In genomic region chrX:112524755-112525154, GRCm38 (mm10) we compare ENCODE assay signal across 10 mouse cellular contexts. TPM values are rescaled to one million over a fixed set of nuclear protein-coding genes. Genes with fewer than 3 reads are reported as not detected.
DNase-seq lines count a peak whose midpoint lies in the region; ATAC-seq and TF ChIP-seq lines count a peak whose summit lies in the region.
"Had no signal": no experiment of that assay in that cellular context is flagged by ENCODE, and none has a peak within 500 bp of the region (broad histone marks: within the 10 kb centered on the region; RNA-seq: fewer than 3 reads in every experiment).

No protein-coding gene starts in this region.

- H3K27me3 ChIP-seq in kidney, adult 2 months (replicated peaks; ENCODE audit: control insufficient read depth, insufficient read depth, low read length): no peaks in the 10 kb centered on the region
- no peaks in the 10 kb centered on the region for H3K27me3 ChIP-seq in hindbrain, embryonic 16.5 days (replicated peaks; ENCODE audit: control insufficient read depth, insufficient read depth, low read length)

- DNase-seq in kidney, adult 2 months: peak; percentile 27
- DNase-seq in kidney, adult 11 months: no peak
- peak; percentile 73 for DNase-seq in 416B (ENCODE audit: low read depth)
- peak; percentile 48 for DNase-seq in R1 (ENCODE audit: low read depth, low spot score)
- peak; percentile 15 for DNase-seq in retina, adult 2 months (ENCODE audit: low read depth, low spot score)
- no peak for DNase-seq in natural killer cell, adult 2 months (ENCODE audit: low spot score in 2 of 2)
- no peak for DNase-seq in adrenal gland, adult 18-20 months (ENCODE audit: low spot score in 2 of 2)

- no peak overlapping the region for H3K9ac ChIP-seq in hindbrain, embryonic 16.5 days (ENCODE audit: low read depth, low read length)

- H3K36me3 ChIP-seq in kidney, adult 2 months (ENCODE audit: control insufficient read depth, insufficient read depth, low read length): no peaks in the 10 kb centered on the region
- H3K36me3 ChIP-seq in hindbrain, embryonic 16.5 days (ENCODE audit: control insufficient read depth, insufficient read depth, low read length): no peaks in the 10 kb centered on the region

- H3K4me3 ChIP-seq in kidney, adult 2 months (ENCODE audit: insufficient read depth, low read depth, low read length): no peak overlapping the region
- no peak overlapping the region for H3K4me3 ChIP-seq in hindbrain, embryonic 16.5 days (ENCODE audit: low read length)

- 70% methylated on average over 1 of the region's 1 CpGs for WGBS in kidney, adult 2 months
- WGBS in hindbrain, embryonic 16.5 days: 75% methylated on average over 1 of the region's 1 CpGs

- TF ChIP-seq CTCF in kidney, adult 2 months (conservative IDR thresholded peaks at IDR 0.05; ENCODE audit: insufficient read depth, insufficient read length, low read depth, low read length): no peak

- 0 out of 2 replicates have a peak, but pooled peaks have one; percentile 56 for ATAC-seq in hindbrain, embryonic 16.5 days

- H3K27ac ChIP-seq in kidney, adult 2 months (ENCODE audit: insufficient read depth, low read depth, low read length): no peak overlapping the region
- no peak overlapping the region for H3K27ac ChIP-seq in hindbrain, embryonic 16.5 days (ENCODE audit: low read depth, low read length)

- no peak for TF ChIP-seq POLR2A in kidney, adult 2 months (IDR thresholded peaks at IDR 0.05; ENCODE audit: low read depth, low read length)

- H3K9me3 ChIP-seq in hindbrain, embryonic 16.5 days (ENCODE audit: control insufficient read depth, low read length): no peaks in the 10 kb centered on the region

- no peak overlapping the region for H3K4me2 ChIP-seq in hindbrain, embryonic 16.5 days (ENCODE audit: low read length)

- H3K4me1 ChIP-seq in kidney, adult 2 months (ENCODE audit: control insufficient read depth, insufficient read depth, low read length): no peaks in the 10 kb centered on the region
- H3K4me1 ChIP-seq in hindbrain, embryonic 16.5 days (ENCODE audit: control insufficient read depth, insufficient read depth, low read depth, low read length): no peaks in the 10 kb centered on the region

RNA-seq across cellular contexts. Expression of gene 2010106E10Rik, which starts 29.7 kb away (rescaled TPM):
- not detected in 2 replicates for polyA plus RNA-seq in kidney, adult 2 months (2012; rRNA removed)
- polyA plus RNA-seq in hindbrain, embryonic 16.5 days (2015; fragmentation: Nextera tagmentation; extraction: Ambion mirVana): not detected in 2 replicates
- not detected for total RNA-seq in adrenal gland, adult 18-20 months (2021)
- total RNA-seq: left cerebral cortex, postnatal 10 days had no signal
- polyA plus RNA-seq: cortical plate, adult 2 months had no signal

Comparison
In these comparisons a context has a peak if more than half of its experiments do, and no peak if none do; other contexts are left out.
1. DNase-seq: peak in kidney, adult 2 months (single experiment), 416B (single experiment), R1 (single experiment) and retina, adult 2 months (single experiment); none in kidney, adult 11 months (single experiment), natural killer cell, adult 2 months (0 of 2) and adrenal gland, adult 18-20 months (0 of 2).